Mouse (Mus musculus) brain, embryonic 14.5 days (tissue): ENCODE data around the gene Adgrl2. TPM values are rescaled to one million over a fixed set of nuclear protein-coding genes. Genes with fewer than 3 reads are reported as not detected.

Source experiments
- DNase-seq: peaks from one replicate; pipeline ENCODE4 v3.0.0-alpha.2; 2011; ENCODE audit warnings: low read depth
- CTCF ChIP-seq: fragments of 200-500 bp; IDR thresholded peaks from 2 replicates; pipeline ENCODE4 v1.5.1; 2012; ENCODE audit warnings: inconsistent platforms, mild to moderate bottlenecking, moderate library complexity, borderline replicate concordance; ENCODE audit not compliant: insufficient read depth, insufficient read length; ENCODE audit errors: extremely low read depth
- POLR2A ChIP-seq: fragments of 200-500 bp; IDR thresholded peaks from 2 replicates; pipeline ENCODE4 v1.6.1; 2012; ENCODE audit warnings: mild to moderate bottlenecking, inconsistent platforms, borderline replicate concordance; ENCODE audit not compliant: poor library complexity, insufficient read depth, insufficient read length, severe bottlenecking; ENCODE audit errors: extremely low read depth
- polyA plus RNA-seq: library from polyadenylated mRNA; depleted of rRNA; stranded (reverse); fragments of >200 nt; gene quantifications from 2 replicates; pipeline ENCODE4 v1.2.3, GENCODE M21; 2012; rRNA removed

The Adgrl2 gene
- 237 and 262 TPM in 2 replicates for polyA plus RNA-seq

GRCm38 (mm10) chr3:148990531-148991003 lies at the start of gene Adgrl2:
Gene Adgrl2 (minus strand): TSS chr3:148990555.
- no peak for TF ChIP-seq POLR2A
- 0 out of 2 replicates have a peak, but pooled peaks have one; percentile 5 for TF ChIP-seq CTCF
- DNase-seq = no peak

GRCm38 (mm10) chr3:149038771-149039170 lies 48.4 kb upstream of the Adgrl2 start:
- no peak for TF ChIP-seq CTCF
- TF ChIP-seq POLR2A = no peak
- DNase-seq = peak; percentile 38

- peak; percentile 57 for DNase-seq
- peak; percentile 14; the same call in 1 of the 2 replicates for TF ChIP-seq CTCF
- TF ChIP-seq POLR2A = no peak
Measured at GRCm38 (mm10) chr3:149019925-149020324, 29.6 kb upstream of the Adgrl2 start.

- no peak for TF ChIP-seq CTCF
- no peak for TF ChIP-seq POLR2A
Measured at GRCm38 (mm10) chr3:149009311-149009710, 19.0 kb upstream of the Adgrl2 start.

GRCm38 (mm10) chr3:149008634-149009023 lies 18.3 kb upstream of the Adgrl2 start:
- DNase-seq = no peak
- TF ChIP-seq CTCF (no peak), POLR2A (no peak)

More at GRCm38 (mm10) chr3:149009311-149009710, 19.0 kb upstream of the Adgrl2 start:
- no peak for DNase-seq

- DNase-seq = peak; percentile 71
Measured at GRCm38 (mm10) chr3:149007860-149008633, 17.7 kb upstream of the Adgrl2 start.

GRCm38 (mm10) chr3:149001364-149001763 lies 11.0 kb upstream of the Adgrl2 start:
- no peak for TF ChIP-seq CTCF
- TF ChIP-seq POLR2A = no peak
- DNase-seq = no peak

More at GRCm38 (mm10) chr3:149007860-149008633, 17.7 kb upstream of the Adgrl2 start:
- TF ChIP-seq CTCF (no peak), POLR2A (no peak)

- DNase-seq = no peak
- TF ChIP-seq POLR2A = no peak
- TF ChIP-seq CTCF = no peak
Measured at GRCm38 (mm10) chr3:148998661-148999060, 8.3 kb upstream of the Adgrl2 start.

- TF ChIP-seq POLR2A (no peak), CTCF (no peak)
- DNase-seq = peak; percentile 67
Measured at GRCm38 (mm10) chr3:148991056-148991455, 701 bp upstream of the Adgrl2 start.

- TF ChIP-seq CTCF (no peak), POLR2A (0 out of 2 replicates have a peak, but pooled peaks have one; percentile 24)
- peak; percentile 92 for DNase-seq
Measured at GRCm38 (mm10) chr3:148989818-148990530, 381 bp downstream of the Adgrl2 start.

GRCm38 (mm10) chr3:148988996-148989817 lies 1.1 kb downstream of the Adgrl2 start:
- peak; percentile 98 for DNase-seq
- TF ChIP-seq POLR2A = peak; percentile 23; the same call in 1 of the 2 replicates
- TF ChIP-seq CTCF = no peak
